Mouse (Mus musculus) E14TG2a.4 (cell line): ENCODE measurements around the gene Aatf.

ENCODE experiments used
- H3K27me3 ChIP-seq: 2 replicates; pipeline ENCODE4 v1.6.1; 2014; ENCODE audit warnings: low read length, control low read depth; ENCODE audit not compliant: insufficient read depth
- H3K36me3 ChIP-seq: 2 replicates; pipeline ENCODE4 v1.6.1; 2014; ENCODE audit warnings: low read length, control low read depth; ENCODE audit not compliant: insufficient read depth
- H3K4me1 ChIP-seq: replicated peaks from 2 replicates; pipeline ENCODE4 v1.6.1; 2014; ENCODE audit warnings: low read depth, low read length, control low read depth
- H3K4me3 ChIP-seq: replicated peaks from 2 replicates; pipeline ENCODE4 v1.5.1; 2014; ENCODE audit warnings: mild to moderate bottlenecking, low read length
- H3K9me3 ChIP-seq: 2 replicates; pipeline ENCODE4 v1.6.1; 2014; ENCODE audit warnings: low read length, control low read depth
- CTCF ChIP-seq: conservative IDR thresholded peaks from 2 replicates; pipeline ENCODE4 v1.5.1; 2014; ENCODE audit warnings: low read length
- NANOG ChIP-seq: IDR thresholded peaks from 2 replicates; pipeline ENCODE4 v1.6.1; 2014; ENCODE audit warnings: borderline replicate concordance, low read length, mixed read lengths
- POU5F1 ChIP-seq: IDR thresholded peaks from 2 replicates; pipeline ENCODE4 v1.6.1; 2014; ENCODE audit warnings: low read length, borderline replicate concordance

The Aatf gene

DNA sequence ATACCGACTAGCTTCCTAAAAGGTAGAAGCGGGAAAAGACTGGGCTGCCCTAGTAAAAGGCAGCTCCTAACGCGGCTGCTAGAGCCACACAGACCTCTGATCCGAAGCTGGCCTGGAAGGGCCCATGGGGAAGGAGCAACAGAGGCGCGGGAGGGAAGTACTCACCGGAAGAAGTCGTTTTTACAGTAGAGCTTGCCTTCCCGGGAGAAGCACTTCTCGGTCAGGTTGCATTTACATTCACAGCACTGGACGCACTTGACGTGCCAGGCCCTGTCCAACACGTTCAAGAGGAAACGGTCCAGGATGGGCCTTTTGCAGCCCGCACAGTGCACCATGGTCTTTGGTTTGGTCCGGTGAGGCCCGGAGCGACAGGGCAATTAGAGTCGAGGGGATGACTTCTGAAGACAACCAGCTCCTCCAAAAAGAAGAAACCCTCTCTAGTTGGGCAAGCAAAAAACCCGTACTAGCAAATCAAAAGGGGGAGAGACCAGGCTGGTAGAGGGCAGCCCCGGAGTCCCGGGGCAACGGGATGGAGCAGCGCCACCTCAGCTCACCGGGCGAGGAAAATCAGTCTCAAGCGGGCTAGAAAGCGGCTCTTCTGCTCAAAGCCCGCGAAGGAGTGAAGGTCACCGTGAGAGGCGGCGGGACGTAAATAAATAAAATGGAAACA lies 10.7 kb upstream of the Aatf start:
- peaks cover 81% of the 10 kb centered on the region for H3K4me1 ChIP-seq
- H3K9me3 ChIP-seq = peaks cover 11% of the 10 kb centered on the region

GRCm38 (mm10) chr11:84523321-84523831 lies 10.1 kb upstream of the Aatf start:
- Histone ChIP-seq H3K4me1 (peaks cover 77% of the 10 kb centered on the region), H3K9me3 (peaks cover 11% of the 10 kb centered on the region), H3K27me3 (peaks cover 100% of the 10 kb centered on the region), H3K36me3 (no peaks in the 10 kb centered on the region), H3K4me3 (peak overlapping the region; percentile 74; the same call in 1 of the 2 replicates)
- TF ChIP-seq POU5F1 (no peak), NANOG (no peak)

More for the DNA sequence above, 10.7 kb upstream of the Aatf start:
- H3K4me3 ChIP-seq = peak overlapping the region; percentile 74
- TF ChIP-seq POU5F1 = no peak
- TF ChIP-seq NANOG = no peak
- TF ChIP-seq CTCF = no peak
- H3K27me3 ChIP-seq = peaks cover 100% of the 10 kb centered on the region
- no peaks in the 10 kb centered on the region for H3K36me3 ChIP-seq

DNA sequence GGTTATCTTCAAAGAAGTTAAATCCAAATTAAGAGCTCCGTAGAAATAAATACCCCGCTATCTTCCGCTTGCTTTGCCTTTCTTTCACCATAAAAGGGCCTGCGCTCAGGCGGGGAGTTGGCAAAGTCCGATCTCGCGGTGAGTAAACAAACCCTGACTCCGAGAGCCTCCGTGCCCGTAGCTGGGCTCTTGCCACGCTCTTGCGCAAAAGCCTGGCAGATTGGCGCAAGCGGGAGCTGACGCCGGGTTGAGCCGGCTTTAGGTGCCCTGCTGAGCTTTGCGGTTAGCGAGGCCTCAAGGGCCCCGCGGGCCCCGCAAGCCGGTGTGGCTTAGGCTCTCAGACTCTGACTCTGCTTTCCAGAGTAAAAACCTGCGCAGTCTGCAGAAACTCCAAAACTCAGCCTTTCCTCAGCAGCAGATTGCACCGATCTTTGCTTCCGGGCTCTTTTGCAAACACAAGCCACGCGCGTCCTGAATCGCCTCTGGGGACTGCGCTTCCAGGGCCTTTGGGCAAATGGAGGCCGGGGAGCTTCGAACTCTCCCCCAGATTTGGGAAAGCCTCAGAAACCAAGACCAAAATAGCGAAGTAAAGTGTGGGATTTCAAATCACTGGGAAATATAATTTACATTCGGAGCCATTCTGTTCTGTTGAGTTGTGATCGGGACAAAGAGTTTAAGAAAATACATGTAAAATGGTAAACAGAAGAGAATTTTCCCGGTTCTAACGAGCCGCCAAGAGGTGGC lies 9.4 kb upstream of the Aatf start:
- H3K4me3 ChIP-seq = peak overlapping the region; percentile 32
- H3K36me3 ChIP-seq = no peaks in the 10 kb centered on the region
- H3K9me3 ChIP-seq = peaks cover 11% of the 10 kb centered on the region
- no peak for TF ChIP-seq POU5F1
- TF ChIP-seq NANOG = no peak
- TF ChIP-seq CTCF = no peak
- peaks cover 73% of the 10 kb centered on the region for H3K4me1 ChIP-seq
- peaks cover 97% of the 10 kb centered on the region for H3K27me3 ChIP-seq

DNA sequence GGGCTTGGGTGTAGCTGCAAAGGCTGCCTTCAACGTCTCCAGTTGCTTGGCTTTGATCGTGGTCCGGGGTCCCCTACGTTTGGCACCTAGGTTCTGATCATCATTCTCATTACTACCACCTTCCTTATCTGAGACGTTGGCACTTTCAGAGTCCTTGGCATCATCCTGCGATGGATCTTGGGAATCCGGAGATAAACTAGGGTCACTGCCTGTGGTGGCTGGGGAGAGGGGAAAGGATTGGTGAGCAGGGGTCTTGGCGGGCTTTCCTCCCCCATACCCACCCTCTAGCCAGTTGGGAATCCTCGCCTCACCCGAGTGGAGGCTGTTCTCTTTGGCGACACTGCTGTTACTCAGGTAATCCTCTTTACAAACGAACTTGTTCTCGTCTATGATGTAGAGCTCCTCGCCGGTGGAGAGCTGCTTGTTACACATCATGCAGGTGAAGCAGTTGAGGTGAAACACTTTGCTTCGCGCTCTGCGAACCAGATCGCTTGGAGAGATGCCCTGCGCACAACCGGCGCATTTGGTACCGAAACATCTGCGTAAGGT lies 8.5 kb upstream of the Aatf start:
- peaks cover 64% of the 10 kb centered on the region for H3K4me1 ChIP-seq
- peaks cover 11% of the 10 kb centered on the region for H3K9me3 ChIP-seq
- H3K36me3 ChIP-seq = no peaks in the 10 kb centered on the region
- H3K4me3 ChIP-seq = no peak overlapping the region
- TF ChIP-seq CTCF (no peak), POU5F1 (no peak), NANOG (no peak)
- H3K27me3 ChIP-seq = peaks cover 96% of the 10 kb centered on the region

DNA sequence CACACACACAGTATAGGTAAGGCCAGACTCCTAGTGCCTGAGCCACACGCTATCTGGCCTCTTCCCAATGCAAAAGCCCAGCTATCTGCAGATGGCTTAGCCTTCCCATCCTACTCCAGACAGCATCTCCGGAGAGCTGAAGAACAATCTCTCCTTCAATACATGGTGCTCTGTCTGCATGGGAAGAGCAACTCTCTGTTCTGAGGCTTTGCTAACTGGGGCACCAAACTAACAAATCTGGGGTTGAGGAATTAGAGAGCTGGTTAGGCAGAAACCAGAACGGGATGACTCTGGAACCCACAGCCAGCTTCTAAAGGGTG lies 7.7 kb upstream of the Aatf start:
- no peak overlapping the region for H3K4me3 ChIP-seq
- TF ChIP-seq CTCF = no peak
- no peak for TF ChIP-seq NANOG
- no peak for TF ChIP-seq POU5F1

DNA sequence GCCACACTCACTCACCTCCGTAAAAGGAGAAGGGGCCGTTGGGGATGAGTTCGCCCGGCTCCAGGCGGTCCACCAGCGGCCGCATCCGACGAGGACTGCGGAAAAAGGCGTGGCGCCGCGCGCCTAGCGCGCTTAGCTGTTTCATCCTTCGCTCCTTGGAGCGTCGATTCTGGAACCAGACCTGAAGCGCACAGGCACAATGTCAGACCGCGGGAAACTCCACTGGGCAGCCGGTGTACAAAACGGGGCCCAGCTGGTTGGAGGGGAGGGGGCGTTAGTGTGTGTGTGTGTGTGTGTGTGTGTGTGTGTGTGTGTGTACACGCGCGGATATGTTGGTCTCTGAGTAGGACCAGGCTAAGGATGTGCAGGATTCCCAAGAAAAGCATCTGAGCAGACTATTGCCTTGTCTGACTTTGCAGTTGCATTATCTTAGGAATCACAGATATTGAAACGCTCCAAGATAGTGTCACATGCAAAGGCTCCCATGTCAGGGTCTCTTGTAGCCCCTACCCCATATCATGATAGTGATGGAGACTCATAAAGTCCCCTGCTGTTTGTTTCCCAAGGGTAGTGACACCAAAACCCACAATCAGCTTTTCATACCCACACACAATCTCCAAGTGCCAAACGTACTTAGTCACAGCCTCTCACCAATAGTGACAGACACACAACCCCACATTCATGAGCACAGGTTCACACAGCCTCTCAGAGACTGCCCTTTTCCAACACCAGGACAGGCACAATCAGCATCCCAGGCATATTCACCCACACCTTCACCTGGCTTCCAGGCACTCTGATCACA lies 7.1 kb upstream of the Aatf start:
- Histone ChIP-seq H3K4me1 (peaks cover 52% of the 10 kb centered on the region), H3K36me3 (no peaks in the 10 kb centered on the region), H3K9me3 (peaks cover 11% of the 10 kb centered on the region), H3K27me3 (peaks cover 96% of the 10 kb centered on the region), H3K4me3 (peak overlapping the region; percentile 49)
- no peak for TF ChIP-seq POU5F1
- no peak for TF ChIP-seq CTCF
- TF ChIP-seq NANOG = no peak

More for the DNA sequence above, 7.7 kb upstream of the Aatf start:
- peaks cover 11% of the 10 kb centered on the region for H3K9me3 ChIP-seq
- H3K27me3 ChIP-seq = peaks cover 96% of the 10 kb centered on the region
- no peaks in the 10 kb centered on the region for H3K36me3 ChIP-seq
- peaks cover 56% of the 10 kb centered on the region for H3K4me1 ChIP-seq

DNA sequence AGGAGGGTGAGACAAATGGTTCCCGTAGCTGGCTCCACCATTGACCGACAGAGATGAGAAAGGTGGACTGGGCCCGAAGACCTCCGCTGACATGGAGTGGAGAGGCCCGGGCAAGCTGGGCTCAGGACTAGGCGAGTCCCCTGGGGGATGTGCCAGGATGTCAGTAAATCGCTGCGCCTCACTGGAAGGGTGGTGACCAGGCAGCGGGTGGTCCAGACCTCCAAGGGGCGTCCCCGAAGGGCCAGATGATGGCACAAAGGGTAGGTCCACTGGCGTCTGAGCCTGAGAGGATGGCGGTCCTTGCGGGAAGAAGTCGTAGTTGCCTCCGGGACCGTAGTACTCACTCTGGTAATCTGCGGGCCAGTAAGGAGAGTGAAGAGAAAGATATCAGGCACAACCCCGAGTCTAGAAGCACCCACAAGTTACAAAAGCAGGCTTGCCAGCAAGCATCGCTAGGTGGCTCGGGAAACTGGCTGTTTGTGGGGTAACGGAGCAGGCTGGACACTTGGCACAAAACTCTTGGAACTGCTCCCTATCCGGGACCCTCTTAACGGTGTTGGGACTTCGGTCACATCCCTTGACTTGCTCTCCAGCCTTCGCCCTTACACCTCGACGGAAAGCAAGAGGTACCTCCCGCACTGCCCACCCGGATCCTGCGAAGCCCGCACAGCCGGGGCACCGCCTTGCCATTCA lies 6.4 kb upstream of the Aatf start:
- H3K27me3 ChIP-seq = peaks cover 96% of the 10 kb centered on the region
- peaks cover 11% of the 10 kb centered on the region for H3K9me3 ChIP-seq
- peak overlapping the region; percentile 49 for H3K4me3 ChIP-seq
- no peak for TF ChIP-seq CTCF
- no peak for TF ChIP-seq NANOG
- TF ChIP-seq POU5F1 = no peak
- peaks cover 46% of the 10 kb centered on the region for H3K4me1 ChIP-seq
- no peaks in the 10 kb centered on the region for H3K36me3 ChIP-seq
